Mouse (Mus musculus) erythroblast, embryonic 14.5 days (primary cell): Measurements from ENCODE around the gene March9. TPM values are rescaled to one million over a fixed set of nuclear protein-coding genes. Genes with fewer than 3 reads are reported as not detected.
"Not testable (repeated sequence)": the region's sequence is repeated elsewhere in the genome, so short reads cannot be mapped to it uniquely, and the experiment has no call there.

Source experiments
- H3K27me3 ChIP-seq: 2 replicates; pipeline ENCODE4 v1.6.1; 2012; ENCODE audit warnings: inconsistent platforms; ENCODE audit not compliant: control insufficient read depth
- H3K36me3 ChIP-seq: 2 replicates; pipeline ENCODE4 v1.6.1; 2012; ENCODE audit warnings: mild to moderate bottlenecking, inconsistent platforms; ENCODE audit not compliant: control insufficient read depth
- H3K4me1 ChIP-seq: 2 replicates; pipeline ENCODE4 v1.6.1; 2012; ENCODE audit warnings: inconsistent platforms; ENCODE audit not compliant: control insufficient read depth
- H3K4me3 ChIP-seq: replicated peaks from 2 replicates; pipeline ENCODE3; 2012; ENCODE audit warnings: moderate library complexity, mild to moderate bottlenecking, inconsistent platforms
- H3K9me3 ChIP-seq: 2 replicates; pipeline ENCODE4 v1.6.1; 2012; ENCODE audit warnings: low read length, inconsistent platforms, mixed read lengths; ENCODE audit not compliant: control insufficient read depth
- GATA1 ChIP-seq: IDR thresholded peaks from 2 replicates; pipeline ENCODE4 v1.6.1; 2012; ENCODE audit warnings: low read length, inconsistent platforms, mixed read lengths
- TAL1 ChIP-seq: IDR thresholded peaks from 3 replicates; pipeline ENCODE4 v1.6.1; 2012; ENCODE audit warnings: low read length, inconsistent platforms, mixed read lengths
- polyA plus RNA-seq: library from polyadenylated mRNA; stranded (reverse); fragments of >175 nt; gene quantifications from 2 replicates; pipeline ENCODE4 v1.2.3, GENCODE M21; 2012

March9 gene
- polyA plus RNA-seq, 1 experiment = not detected

GRCm38 (mm10) chr10:127068360-127069038 lies 8.5 kb upstream of the March9 start:
- Histone ChIP-seq H3K4me1 (peaks cover 62% of the 10 kb centered on the region), H3K9me3 (no peaks in the 10 kb centered on the region), H3K4me3 (peak overlapping the region; percentile 71), H3K27me3 (no peaks in the 10 kb centered on the region), H3K36me3 (peaks cover 48% of the 10 kb centered on the region)
- peak; percentile 19; the same call in 1 of the 2 replicates for TF ChIP-seq GATA1
- no peak for TF ChIP-seq TAL1

DNA sequence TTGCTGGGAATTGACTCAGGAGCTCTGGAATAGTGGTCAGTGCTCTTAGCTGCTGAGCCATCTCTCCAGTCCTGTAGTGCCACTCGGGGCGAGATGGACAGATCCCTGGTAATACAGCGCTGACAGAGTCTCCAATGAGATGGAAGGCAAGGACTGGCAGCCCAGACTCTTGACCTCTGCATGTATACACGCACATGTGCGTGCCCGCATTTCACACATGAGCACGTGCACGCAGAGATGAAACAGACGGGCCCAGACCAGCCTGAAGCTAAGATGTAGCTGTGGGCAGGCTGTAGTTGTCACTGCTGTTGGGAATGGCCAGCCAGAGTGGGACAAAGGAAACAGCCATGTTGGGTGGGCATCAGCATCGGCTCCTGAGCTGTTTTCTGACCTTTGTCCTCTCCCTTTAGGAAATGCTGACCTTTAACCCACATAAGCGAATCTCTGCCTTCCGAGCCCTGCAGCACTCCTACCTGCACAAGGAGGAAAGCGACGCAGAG lies 6.6 kb upstream of the March9 start:
- Histone ChIP-seq H3K27me3 (peaks cover 16% of the 10 kb centered on the region), H3K36me3 (peaks cover 48% of the 10 kb centered on the region), H3K4me3 (no peak overlapping the region), H3K9me3 (no peaks in the 10 kb centered on the region), H3K4me1 (peaks cover 72% of the 10 kb centered on the region)
- TF ChIP-seq TAL1 = no peak

GRCm38 (mm10) chr10:127065981-127066380 lies 6.0 kb upstream of the March9 start:
- peaks cover 22% of the 10 kb centered on the region for H3K27me3 ChIP-seq
- H3K36me3 ChIP-seq = peaks cover 48% of the 10 kb centered on the region
- H3K4me3 ChIP-seq = no peak overlapping the region
- H3K4me1 ChIP-seq = peaks cover 67% of the 10 kb centered on the region
- TF ChIP-seq TAL1 (no peak), GATA1 (no peak)
- H3K9me3 ChIP-seq = no peaks in the 10 kb centered on the region

DNA sequence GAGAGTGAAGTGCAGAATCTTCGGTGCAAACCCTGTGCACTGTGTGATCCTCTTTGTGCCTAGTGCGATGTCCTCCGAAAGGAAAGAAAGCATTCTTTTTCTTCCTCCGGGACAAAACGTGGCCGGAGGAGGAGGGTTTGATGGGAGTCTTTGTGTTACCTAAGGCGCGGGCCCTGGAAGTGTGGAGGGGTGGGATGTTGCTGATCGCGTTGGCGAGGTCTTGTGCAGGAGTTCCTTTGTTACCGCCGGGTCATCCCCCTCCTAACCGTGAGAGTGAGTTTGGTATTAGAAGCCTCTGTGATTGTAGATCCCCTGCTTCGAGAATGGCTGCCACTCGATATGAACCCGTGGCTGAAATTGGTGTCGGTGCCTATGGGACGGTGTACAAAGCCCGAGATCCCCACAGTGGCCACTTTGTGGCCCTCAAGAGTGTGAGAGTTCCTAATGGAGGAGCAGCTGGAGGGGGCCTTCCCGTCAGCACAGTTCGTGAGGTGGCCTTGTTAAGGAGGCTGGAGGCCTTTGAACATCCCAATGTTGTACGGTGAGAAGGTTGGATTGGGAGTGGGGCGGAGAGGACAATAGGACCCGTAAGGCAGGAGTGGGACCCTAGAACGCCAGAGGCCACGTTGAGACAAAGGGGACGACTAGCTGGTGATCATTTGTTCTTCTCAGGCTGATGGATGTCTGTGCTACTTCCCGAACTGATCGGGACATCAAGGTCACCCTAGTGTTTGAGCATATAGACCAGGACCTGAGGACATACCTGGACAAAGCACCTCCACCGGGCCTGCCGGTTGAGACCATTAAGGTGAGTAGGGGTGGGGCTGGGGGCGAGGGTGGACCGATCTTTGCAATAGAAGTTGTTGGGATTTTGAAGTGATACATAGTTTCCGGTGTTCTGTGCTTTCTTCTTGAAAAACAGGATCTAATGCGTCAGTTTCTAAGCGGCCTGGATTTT lies 4.2 kb upstream of the March9 start:
- Histone ChIP-seq H3K4me1 (peaks cover 64% of the 10 kb centered on the region), H3K27me3 (peaks cover 40% of the 10 kb centered on the region), H3K36me3 (peaks cover 48% of the 10 kb centered on the region), H3K4me3 (peak overlapping the region; percentile 80), H3K9me3 (peaks cover 4% of the 10 kb centered on the region; the same call in 1 of the 2 replicates)
- no peak for TF ChIP-seq GATA1
- TF ChIP-seq TAL1 = no peak

- H3K4me1 ChIP-seq = peaks cover 57% of the 10 kb centered on the region
- peaks cover 42% of the 10 kb centered on the region for H3K36me3 ChIP-seq
- peaks cover 4% of the 10 kb centered on the region; the same call in 1 of the 2 replicates for H3K9me3 ChIP-seq
- TF ChIP-seq GATA1 (no peak), TAL1 (no peak)
- peaks cover 48% of the 10 kb centered on the region for H3K27me3 ChIP-seq
- H3K4me3 ChIP-seq = peak within 1 kb of the TSS; percentile 80
Observed at GRCm38 (mm10) chr10:127063239-127063872, 3.4 kb upstream of the March9 start, which contains the start of gene Cdk4. Gene Cdk4, plus strand, starts transcription at chr10:127063534.

DNA sequence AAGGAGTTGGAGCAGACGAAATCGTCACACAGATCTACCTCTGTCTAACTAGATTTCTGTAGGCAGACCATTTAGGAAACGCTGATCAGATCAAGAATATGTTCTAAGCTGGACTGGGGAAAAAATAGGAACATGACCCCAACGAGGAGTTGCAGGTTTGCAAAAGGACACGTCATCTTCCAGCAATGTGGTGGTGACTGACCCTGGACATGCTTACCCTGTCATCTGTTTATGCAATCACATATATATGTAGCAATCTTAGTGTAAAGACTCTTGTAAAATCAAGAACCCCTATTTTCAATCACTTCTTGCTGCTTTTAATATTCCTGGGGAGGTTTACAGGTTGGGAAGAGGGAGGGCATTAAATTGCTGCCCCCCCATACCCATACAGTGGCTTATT lies 2.5 kb upstream of the March9 start:
- TF ChIP-seq TAL1 = no peak
- H3K27me3 ChIP-seq = peaks cover 57% of the 10 kb centered on the region
- peaks cover 56% of the 10 kb centered on the region for H3K4me1 ChIP-seq

DNA sequence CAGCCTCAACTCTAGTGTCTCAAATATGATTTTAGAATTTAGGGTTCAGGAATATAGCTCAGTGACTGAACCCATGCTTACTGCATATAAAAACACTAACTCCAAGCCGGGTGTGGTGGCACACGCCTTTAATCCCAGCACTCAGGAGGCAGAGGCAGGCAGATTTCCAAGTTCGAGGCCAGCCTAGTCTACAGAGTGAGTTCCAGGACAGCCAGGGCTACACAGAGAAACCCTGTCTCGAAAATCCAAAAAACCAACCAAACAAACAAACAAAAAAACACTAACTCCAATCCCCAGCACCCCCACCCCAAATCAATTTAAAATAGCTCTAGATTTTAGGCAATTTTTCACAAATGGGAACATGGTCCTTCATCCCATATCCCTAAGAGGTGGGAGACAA lies 2.1 kb upstream of the March9 start:
- Histone ChIP-seq H3K36me3 (peaks cover 29% of the 10 kb centered on the region), H3K4me1 (peaks cover 56% of the 10 kb centered on the region), H3K27me3 (peaks cover 61% of the 10 kb centered on the region)
- H3K9me3 ChIP-seq, H3K4me3 ChIP-seq: not testable (repeated sequence)

More for the DNA sequence above, 2.5 kb upstream of the March9 start:
- Histone ChIP-seq H3K9me3 (peaks cover 4% of the 10 kb centered on the region; the same call in 1 of the 2 replicates), H3K36me3 (peaks cover 33% of the 10 kb centered on the region), H3K4me3 (no peak overlapping the region)

DNA sequence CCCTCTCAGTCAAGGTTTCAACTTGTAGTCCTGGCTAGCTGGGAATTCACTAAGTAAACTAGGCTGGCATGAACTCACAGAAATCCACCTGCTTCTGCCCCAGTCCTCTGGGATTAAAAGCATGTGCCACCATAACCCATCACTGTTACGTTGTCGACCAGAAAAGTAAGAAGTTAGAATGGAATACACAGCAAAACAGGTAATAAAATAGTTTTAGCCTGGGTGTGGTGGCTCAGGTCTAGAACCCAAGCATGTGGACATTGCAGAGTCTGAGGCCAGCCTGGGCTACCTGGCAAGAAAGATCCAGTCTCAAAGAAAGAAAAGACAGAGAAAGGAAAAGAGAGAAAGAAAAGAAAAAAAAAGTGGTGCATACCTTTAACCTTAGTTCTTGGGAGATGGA lies 1.5 kb upstream of the March9 start:
- peaks cover 24% of the 10 kb centered on the region for H3K36me3 ChIP-seq
- TF ChIP-seq TAL1 = no peak
- no peak for TF ChIP-seq GATA1
- peaks cover 4% of the 10 kb centered on the region; the same call in 1 of the 2 replicates for H3K9me3 ChIP-seq
- H3K4me1 ChIP-seq = peaks cover 51% of the 10 kb centered on the region
- H3K27me3 ChIP-seq = peaks cover 65% of the 10 kb centered on the region
- H3K4me3 ChIP-seq = no peak overlapping the region
